Mouse (Mus musculus): ENCODE results near the gene Nfia. TPM values are rescaled to one million over a fixed set of nuclear protein-coding genes. Genes with fewer than 3 reads are reported as not detected.

Nfia gene
- polyA plus RNA-seq, 1 experiment from 2014 or later: 37.2 TPM

- WGBS: 83% methylated on average over 3 of the region's 3 CpGs
- Histone ChIP-seq H3K4me3 (replicated peaks; ENCODE audit: low read depth, low read length) (no peak overlapping the region), H3K36me3 (ENCODE audit: control insufficient read depth, insufficient read depth, low read length) (peaks cover 8% of the 10 kb centered on the region; the same call in 1 of the 2 replicates), H3K4me2 (ENCODE audit: low read length) (peak overlapping the region; percentile 24; the same call in 1 of the 2 replicates), H3K9me3 (ENCODE audit: control insufficient read depth, low read length) (no peaks in the 10 kb centered on the region), H3K9ac (replicated peaks; ENCODE audit: low read length) (no peak overlapping the region), H3K27me3 (ENCODE audit: control insufficient read depth, insufficient read depth, low read length) (peaks cover 34% of the 10 kb centered on the region), H3K4me1 (ENCODE audit: control insufficient read depth, insufficient read depth, low read length) (no peaks in the 10 kb centered on the region), H3K27ac (replicated peaks; ENCODE audit: low read depth, low read length) (no peak overlapping the region)
- DNase-seq (no peak), ATAC-seq (ENCODE audit: low FRiP score, low TSS enrichment) (no peak)
These were observed 9.5 kb downstream of the Nfia start for GRCm38 (mm10) chr4:97782069-97782468.

DNA sequence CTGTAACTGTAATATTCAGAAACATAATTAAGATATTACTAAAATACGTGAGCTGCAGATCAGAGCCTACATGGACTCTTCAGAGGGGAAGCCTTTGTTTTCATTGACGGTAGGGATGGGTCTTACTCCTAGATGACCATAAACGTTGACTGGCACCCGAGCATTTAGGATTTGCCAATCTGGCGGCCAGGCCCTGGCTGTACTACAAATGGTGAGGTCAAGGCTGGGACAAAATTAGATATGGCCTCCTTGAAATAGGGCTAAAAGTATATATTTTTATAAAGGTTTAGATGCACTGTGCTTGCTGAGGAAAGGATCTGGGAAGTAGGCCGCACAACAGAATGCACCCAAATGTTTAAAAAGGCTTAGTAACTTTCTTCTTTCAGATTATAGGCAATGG lies 10.0 kb downstream of the Nfia start:
- 86% methylated on average over 6 of the region's 6 CpGs for WGBS
- Histone ChIP-seq H3K9ac (replicated peaks; ENCODE audit: low read length) (no peak overlapping the region), H3K4me1 (ENCODE audit: control insufficient read depth, insufficient read depth, low read length) (no peaks in the 10 kb centered on the region), H3K4me3 (replicated peaks; ENCODE audit: low read depth, low read length) (no peak overlapping the region), H3K27ac (replicated peaks; ENCODE audit: low read depth, low read length) (no peak overlapping the region), H3K36me3 (ENCODE audit: control insufficient read depth, insufficient read depth, low read length) (peaks cover 8% of the 10 kb centered on the region; the same call in 1 of the 2 replicates), H3K4me2 (ENCODE audit: low read length) (peak overlapping the region; percentile 24; the same call in 1 of the 2 replicates), H3K27me3 (ENCODE audit: control insufficient read depth, insufficient read depth, low read length) (peaks cover 37% of the 10 kb centered on the region), H3K9me3 (ENCODE audit: control insufficient read depth, low read length) (no peaks in the 10 kb centered on the region)
- ATAC-seq (ENCODE audit: low FRiP score, low TSS enrichment): no peak
- DNase-seq: no peak

DNA sequence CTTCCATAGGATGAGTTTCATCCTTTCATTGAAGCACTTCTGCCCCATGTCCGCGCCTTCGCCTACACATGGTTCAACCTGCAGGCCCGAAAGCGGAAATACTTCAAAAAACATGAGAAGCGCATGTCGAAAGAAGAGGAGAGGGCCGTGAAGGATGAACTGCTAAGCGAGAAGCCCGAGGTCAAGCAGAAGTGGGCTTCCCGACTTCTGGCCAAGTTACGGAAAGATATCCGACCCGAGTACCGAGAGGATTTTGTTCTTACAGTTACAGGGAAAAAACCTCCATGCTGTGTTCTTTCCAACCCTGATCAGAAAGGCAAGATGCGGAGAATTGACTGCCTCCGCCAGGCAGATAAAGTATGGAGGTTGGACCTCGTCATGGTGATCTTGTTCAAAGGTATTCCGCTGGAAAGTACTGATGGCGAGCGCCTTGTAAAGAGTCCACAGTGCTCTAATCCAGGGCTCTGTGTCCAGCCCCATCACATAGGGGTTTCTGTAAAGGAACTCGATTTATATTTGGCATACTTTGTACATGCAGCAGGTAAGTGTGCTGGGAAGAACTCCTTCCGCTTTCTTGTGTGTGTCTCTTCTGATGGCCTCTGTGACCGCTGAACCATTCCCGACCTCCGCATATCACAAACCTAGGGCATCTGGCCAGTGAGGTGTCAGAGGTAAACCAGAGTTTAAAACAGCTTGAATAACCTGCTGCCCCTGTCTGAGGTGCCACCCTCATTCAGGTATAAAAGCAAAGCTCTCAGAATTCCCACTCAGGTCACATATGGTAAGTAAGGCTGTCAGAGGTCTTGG lies 10.7 kb downstream of the Nfia start:
- H3K4me2 ChIP-seq (ENCODE audit: low read length): no peak overlapping the region
- H3K36me3 ChIP-seq (ENCODE audit: control insufficient read depth, insufficient read depth, low read length): peaks cover 8% of the 10 kb centered on the region; the same call in 1 of the 2 replicates
- H3K9ac ChIP-seq (replicated peaks; ENCODE audit: low read length): no peak overlapping the region
- no peaks in the 10 kb centered on the region for H3K4me1 ChIP-seq (ENCODE audit: control insufficient read depth, insufficient read depth, low read length)
- no peak for ATAC-seq (ENCODE audit: low FRiP score, low TSS enrichment)
- H3K27me3 ChIP-seq (ENCODE audit: control insufficient read depth, insufficient read depth, low read length): peaks cover 37% of the 10 kb centered on the region
- WGBS: 93% methylated on average over 26 of the region's 26 CpGs
- H3K27ac ChIP-seq (replicated peaks; ENCODE audit: low read depth, low read length): no peak overlapping the region
- H3K4me3 ChIP-seq (replicated peaks; ENCODE audit: low read depth, low read length): no peak overlapping the region
- no peaks in the 10 kb centered on the region for H3K9me3 ChIP-seq (ENCODE audit: control insufficient read depth, low read length)
- DNase-seq: no peak

- Histone ChIP-seq H3K4me1 (ENCODE audit: control insufficient read depth, insufficient read depth, low read length) (peaks cover 4% of the 10 kb centered on the region; the same call in 1 of the 2 replicates), H3K4me3 (replicated peaks; ENCODE audit: low read depth, low read length) (no peak overlapping the region), H3K4me2 (ENCODE audit: low read length) (no peak overlapping the region), H3K9me3 (ENCODE audit: control insufficient read depth, low read length) (no peaks in the 10 kb centered on the region), H3K36me3 (ENCODE audit: control insufficient read depth, insufficient read depth, low read length) (peaks cover 8% of the 10 kb centered on the region; the same call in 1 of the 2 replicates), H3K27ac (replicated peaks; ENCODE audit: low read depth, low read length) (no peak overlapping the region), H3K9ac (replicated peaks; ENCODE audit: low read length) (no peak overlapping the region), H3K27me3 (ENCODE audit: control insufficient read depth, insufficient read depth, low read length) (peaks cover 37% of the 10 kb centered on the region)
- DNase-seq: no peak
- ATAC-seq (ENCODE audit: low FRiP score, low TSS enrichment): no peak
- WGBS: 83% methylated on average over 11 of the region's 11 CpGs
These were observed 11.7 kb downstream of the Nfia start for GRCm38 (mm10) chr4:97784236-97784635.

GRCm38 (mm10) chr4:97785547-97786271 lies 13.2 kb downstream of the Nfia start:
- Histone ChIP-seq H3K27me3 (ENCODE audit: control insufficient read depth, insufficient read depth, low read length) (peaks cover 34% of the 10 kb centered on the region), H3K27ac (replicated peaks; ENCODE audit: low read depth, low read length) (no peak overlapping the region), H3K4me3 (replicated peaks; ENCODE audit: low read depth, low read length) (no peak overlapping the region), H3K9me3 (ENCODE audit: control insufficient read depth, low read length) (no peaks in the 10 kb centered on the region), H3K9ac (replicated peaks; ENCODE audit: low read length) (no peak overlapping the region), H3K4me1 (ENCODE audit: control insufficient read depth, insufficient read depth, low read length) (peaks cover 4% of the 10 kb centered on the region; the same call in 1 of the 2 replicates), H3K36me3 (ENCODE audit: control insufficient read depth, insufficient read depth, low read length) (peaks cover 8% of the 10 kb centered on the region; the same call in 1 of the 2 replicates), H3K4me2 (ENCODE audit: low read length) (no peak overlapping the region)
- DNase-seq (no peak), ATAC-seq (ENCODE audit: low FRiP score, low TSS enrichment) (no peak)
- WGBS: 68% methylated on average over 8 of the region's 8 CpGs

GRCm38 (mm10) chr4:97786571-97786970 lies 14.0 kb downstream of the Nfia start:
- no peak overlapping the region for H3K27ac ChIP-seq (replicated peaks; ENCODE audit: low read depth, low read length)
- peaks cover 4% of the 10 kb centered on the region; the same call in 1 of the 2 replicates for H3K4me1 ChIP-seq (ENCODE audit: control insufficient read depth, insufficient read depth, low read length)
- H3K9ac ChIP-seq (replicated peaks; ENCODE audit: low read length): no peak overlapping the region
- ATAC-seq (ENCODE audit: low FRiP score, low TSS enrichment) (no peak), DNase-seq (no peak)
- 46% methylated on average over 8 of the region's 8 CpGs for WGBS
- no peaks in the 10 kb centered on the region for H3K9me3 ChIP-seq (ENCODE audit: control insufficient read depth, low read length)
- H3K36me3 ChIP-seq (ENCODE audit: control insufficient read depth, insufficient read depth, low read length): peaks cover 8% of the 10 kb centered on the region; the same call in 1 of the 2 replicates
- H3K4me2 ChIP-seq (ENCODE audit: low read length): no peak overlapping the region
- H3K27me3 ChIP-seq (ENCODE audit: control insufficient read depth, insufficient read depth, low read length): peaks cover 34% of the 10 kb centered on the region
- H3K4me3 ChIP-seq (replicated peaks; ENCODE audit: low read depth, low read length): no peak overlapping the region

DNA sequence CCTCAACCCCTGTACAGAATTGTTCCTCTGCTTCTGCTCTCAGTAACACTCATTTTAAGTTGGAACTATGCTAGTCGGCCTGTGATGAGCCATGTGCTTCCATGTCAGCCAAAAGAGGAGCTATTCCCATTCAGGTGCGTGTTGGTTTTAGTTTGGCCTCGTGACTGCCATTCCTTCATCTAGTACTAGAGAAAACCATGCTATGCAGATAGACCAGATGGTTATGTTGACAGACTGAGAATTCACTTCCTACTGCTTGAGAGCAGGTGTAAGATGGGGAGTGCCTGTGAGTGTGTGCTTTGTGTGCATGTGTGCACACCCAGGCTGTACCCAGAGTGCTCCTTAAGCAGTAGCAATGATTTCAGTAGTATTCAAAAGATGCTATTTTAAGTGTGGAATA lies 15.0 kb downstream of the Nfia start:
- no peak overlapping the region for H3K4me2 ChIP-seq (ENCODE audit: low read length)
- no peak overlapping the region for H3K9ac ChIP-seq (replicated peaks; ENCODE audit: low read length)
- no peak overlapping the region for H3K27ac ChIP-seq (replicated peaks; ENCODE audit: low read depth, low read length)
- H3K4me1 ChIP-seq (ENCODE audit: control insufficient read depth, insufficient read depth, low read length): peaks cover 4% of the 10 kb centered on the region; the same call in 1 of the 2 replicates
- H3K4me3 ChIP-seq (replicated peaks; ENCODE audit: low read depth, low read length): no peak overlapping the region
- no peak for ATAC-seq (ENCODE audit: low FRiP score, low TSS enrichment)
- DNase-seq: no peak
- H3K36me3 ChIP-seq (ENCODE audit: control insufficient read depth, insufficient read depth, low read length): peaks cover 8% of the 10 kb centered on the region; the same call in 1 of the 2 replicates
- 70% methylated on average over 3 of the region's 3 CpGs for WGBS
- H3K9me3 ChIP-seq (ENCODE audit: control insufficient read depth, low read length): no peaks in the 10 kb centered on the region
- peaks cover 32% of the 10 kb centered on the region for H3K27me3 ChIP-seq (ENCODE audit: control insufficient read depth, insufficient read depth, low read length)

- H3K36me3 ChIP-seq (ENCODE audit: control insufficient read depth, insufficient read depth, low read length): peaks cover 4% of the 10 kb centered on the region; the same call in 1 of the 2 replicates
- 56% methylated on average over 4 of the region's 4 CpGs for WGBS
- H3K27me3 ChIP-seq (ENCODE audit: control insufficient read depth, insufficient read depth, low read length): peaks cover 24% of the 10 kb centered on the region
- H3K4me1 ChIP-seq (ENCODE audit: control insufficient read depth, insufficient read depth, low read length): peaks cover 4% of the 10 kb centered on the region; the same call in 1 of the 2 replicates
- H3K9ac ChIP-seq (replicated peaks; ENCODE audit: low read length): no peak overlapping the region
- no peak for DNase-seq
- no peak overlapping the region for H3K4me2 ChIP-seq (ENCODE audit: low read length)
- H3K27ac ChIP-seq (replicated peaks; ENCODE audit: low read depth, low read length): no peak overlapping the region
- H3K9me3 ChIP-seq (ENCODE audit: control insufficient read depth, low read length): no peaks in the 10 kb centered on the region
- no peak overlapping the region for H3K4me3 ChIP-seq (replicated peaks; ENCODE audit: low read depth, low read length)
- ATAC-seq (ENCODE audit: low FRiP score, low TSS enrichment): no peak
These were observed 16.0 kb downstream of the Nfia start for GRCm38 (mm10) chr4:97788537-97788936.

Measured in midbrain, embryonic 14.5 days (tissue).